Mouse (Mus musculus): ENCODE measurements around the gene Tnnt2.

Tnnt2 gene

GRCm38 (mm10) chr1:135855344-135855687, 19.2 kb downstream of the Tnnt2 start:
- DNase-seq (ENCODE audit: low spot score in 2 of 2), result no peak

GRCm38 (mm10) chr1:135856070-135856469, 19.9 kb downstream of the Tnnt2 start:
- no peak for DNase-seq (ENCODE audit: low spot score in 2 of 2)

- no peak for DNase-seq (ENCODE audit: low spot score in 2 of 2)
Observed at GRCm38 (mm10) chr1:135857137-135857775, 21.1 kb downstream of the Tnnt2 start.

- no peak for DNase-seq (ENCODE audit: low spot score in 2 of 2)
Observed at GRCm38 (mm10) chr1:135858533-135858932, 22.4 kb downstream of the Tnnt2 start.

GRCm38 (mm10) chr1:135861091-135861490, 24.9 kb downstream of the Tnnt2 start:
- no peak for DNase-seq (ENCODE audit: low spot score in 2 of 2)

GRCm38 (mm10) chr1:135861980-135862552, 25.9 kb downstream of the Tnnt2 start:
- no peak for DNase-seq (ENCODE audit: low spot score in 2 of 2)

- DNase-seq (ENCODE audit: low spot score in 2 of 2), result no peak
Observed at GRCm38 (mm10) chr1:135862561-135862960, 26.4 kb downstream of the Tnnt2 start.

GRCm38 (mm10) chr1:135863786-135864335, 27.7 kb downstream of the Tnnt2 start:
- DNase-seq (ENCODE audit: low spot score in 2 of 2), result no peak

GRCm38 (mm10) chr1:135864830-135865229, 28.7 kb downstream of the Tnnt2 start:
- no peak for DNase-seq (ENCODE audit: low spot score in 2 of 2)

- DNase-seq (ENCODE audit: low spot score in 2 of 2), result peak in 1 of 2 experiments; percentile 89
Observed at GRCm38 (mm10) chr1:135865518-135866194, 29.5 kb downstream of the Tnnt2 start.

GRCm38 (mm10) chr1:135868570-135868969, 32.4 kb downstream of the Tnnt2 start:
- no peak for DNase-seq (ENCODE audit: low spot score in 2 of 2)

GRCm38 (mm10) chr1:135872991-135873390, 36.8 kb downstream of the Tnnt2 start:
- peak in 1 of 2 experiments; percentile 48 for DNase-seq (ENCODE audit: low spot score in 2 of 2)

- DNase-seq (ENCODE audit: low spot score in 2 of 2), result no peak
Observed at GRCm38 (mm10) chr1:135877248-135877647, 41.1 kb downstream of the Tnnt2 start.

GRCm38 (mm10) chr1:135882385-135883109, 46.4 kb downstream of the Tnnt2 start:
- peak in 1 of 2 experiments; percentile 64 for DNase-seq (ENCODE audit: low spot score in 2 of 2)

- DNase-seq (ENCODE audit: low spot score in 2 of 2), result no peak
Observed at GRCm38 (mm10) chr1:135889461-135890185, 53.5 kb downstream of the Tnnt2 start.

- DNase-seq (ENCODE audit: low spot score in 2 of 2), result peak in 1 of 2 experiments; percentile 36
Observed at GRCm38 (mm10) chr1:135891424-135892216, 55.5 kb downstream of the Tnnt2 start.

- DNase-seq (ENCODE audit: low spot score in 2 of 2), result peak in 1 of 2 experiments; percentile 24
Observed at GRCm38 (mm10) chr1:135892233-135892632, 56.1 kb downstream of the Tnnt2 start.

GRCm38 (mm10) chr1:135892764-135893163, 56.6 kb downstream of the Tnnt2 start:
- no peak for DNase-seq (ENCODE audit: low spot score in 2 of 2)

GRCm38 (mm10) chr1:135893377-135893776, 57.2 kb downstream of the Tnnt2 start:
- no peak for DNase-seq (ENCODE audit: low spot score in 2 of 2)

GRCm38 (mm10) chr1:135895367-135895766, 59.2 kb downstream of the Tnnt2 start:
- no peak for DNase-seq (ENCODE audit: low spot score in 2 of 2)

- no peak for DNase-seq (ENCODE audit: low spot score in 2 of 2)
Observed at GRCm38 (mm10) chr1:135899295-135899694, 63.1 kb downstream of the Tnnt2 start.

All from left cerebral cortex, adult 9 months (tissue).